Mouse (Mus musculus) lung, postnatal 4 days (tissue): ENCODE data around the gene Ube2o.

ENCODE experiments used
- DNase-seq, 2 experiments: peaks; one replicate each; pipeline ENCODE4 v3.0.0; 2021

Gene Ube2o

GRCm38 (mm10) chr11:116580711-116581375, 404 bp downstream of the Ube2o start:
- DNase-seq = peak; percentile 55 to 63

- DNase-seq = no peak
These were observed 1.1 kb downstream of the Ube2o start for GRCm38 (mm10) chr11:116580031-116580652.

GRCm38 (mm10) chr11:116579280-116579679, 2.0 kb downstream of the Ube2o start:
- DNase-seq = no peak

DNA sequence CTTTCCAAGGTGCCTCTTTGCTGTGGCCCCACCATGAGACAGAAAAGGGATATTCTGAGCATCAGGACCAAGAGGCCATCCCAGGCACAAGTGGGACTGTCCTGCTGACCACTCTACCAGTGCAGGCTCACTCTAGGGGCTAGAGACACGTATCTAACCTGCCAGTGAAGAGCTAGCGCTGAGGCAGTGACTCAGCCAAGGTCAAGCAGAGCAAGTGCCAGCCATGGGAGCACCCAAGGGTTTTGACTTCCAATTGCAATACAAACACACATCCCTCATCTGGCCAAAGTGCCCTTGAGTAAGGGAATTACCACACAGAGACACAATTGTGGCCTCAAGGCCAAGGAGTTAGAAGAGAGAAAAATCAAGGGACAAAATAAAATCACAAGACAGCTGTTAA, 5.9 kb downstream of the Ube2o start:
- DNase-seq = no peak

- no peak for DNase-seq
These were observed 6.3 kb downstream of the Ube2o start for GRCm38 (mm10) chr11:116574982-116575381.

- DNase-seq = no peak
These were observed 6.8 kb downstream of the Ube2o start for GRCm38 (mm10) chr11:116574486-116574885.

DNA sequence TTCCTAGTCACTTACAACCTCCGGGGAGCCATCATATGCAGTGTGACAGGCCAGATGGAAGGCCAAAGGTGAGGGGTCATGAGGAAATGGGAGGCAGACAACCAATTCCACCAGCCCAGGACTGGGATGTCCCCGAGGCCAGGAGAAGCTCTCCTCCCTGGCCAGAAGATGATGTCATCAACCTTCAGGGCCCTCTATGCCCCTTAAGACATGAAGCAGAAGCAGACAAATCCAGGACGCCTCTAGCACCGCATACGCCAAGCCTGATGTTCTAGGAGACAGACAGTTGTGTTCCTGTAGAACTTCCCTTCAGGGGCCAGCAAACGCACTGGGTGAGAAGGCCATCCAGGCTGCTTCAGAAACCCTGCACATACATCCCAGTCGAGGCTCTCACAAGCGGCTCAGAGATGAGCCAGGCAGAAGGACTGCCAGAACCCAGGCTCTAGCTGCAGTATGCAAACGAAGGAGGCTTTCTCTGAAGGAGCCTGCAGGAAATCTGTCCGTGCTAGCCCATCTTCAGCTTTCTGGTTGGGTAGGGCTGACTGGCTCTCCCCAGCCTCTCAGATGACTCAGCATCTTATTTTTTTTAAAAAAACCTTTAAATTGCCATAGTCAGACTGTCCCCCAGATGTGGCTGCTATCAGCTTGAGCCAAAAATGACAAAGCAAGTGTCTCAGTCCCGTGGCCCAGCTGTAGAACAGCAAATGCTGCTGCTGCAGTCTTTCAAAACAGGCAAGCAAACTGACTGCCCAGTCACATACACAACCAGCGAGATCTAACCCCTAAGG, 8.3 kb downstream of the Ube2o start:
- DNase-seq = peak in 1 of 2 experiments; percentile 38

- DNase-seq = no peak
These were observed 9.2 kb downstream of the Ube2o start for GRCm38 (mm10) chr11:116571767-116572679.

GRCm38 (mm10) chr11:116570821-116571220, 10.4 kb downstream of the Ube2o start:
- DNase-seq = no peak

GRCm38 (mm10) chr11:116567531-116567930, 13.7 kb downstream of the Ube2o start:
- DNase-seq = no peak

GRCm38 (mm10) chr11:116565283-116566041, 15.8 kb downstream of the Ube2o start:
- no peak for DNase-seq

GRCm38 (mm10) chr11:116556308-116556707, 24.9 kb downstream of the Ube2o start:
- no peak for DNase-seq

- no peak for DNase-seq
These were observed 25.7 kb downstream of the Ube2o start for GRCm38 (mm10) chr11:116555572-116555971.

DNA sequence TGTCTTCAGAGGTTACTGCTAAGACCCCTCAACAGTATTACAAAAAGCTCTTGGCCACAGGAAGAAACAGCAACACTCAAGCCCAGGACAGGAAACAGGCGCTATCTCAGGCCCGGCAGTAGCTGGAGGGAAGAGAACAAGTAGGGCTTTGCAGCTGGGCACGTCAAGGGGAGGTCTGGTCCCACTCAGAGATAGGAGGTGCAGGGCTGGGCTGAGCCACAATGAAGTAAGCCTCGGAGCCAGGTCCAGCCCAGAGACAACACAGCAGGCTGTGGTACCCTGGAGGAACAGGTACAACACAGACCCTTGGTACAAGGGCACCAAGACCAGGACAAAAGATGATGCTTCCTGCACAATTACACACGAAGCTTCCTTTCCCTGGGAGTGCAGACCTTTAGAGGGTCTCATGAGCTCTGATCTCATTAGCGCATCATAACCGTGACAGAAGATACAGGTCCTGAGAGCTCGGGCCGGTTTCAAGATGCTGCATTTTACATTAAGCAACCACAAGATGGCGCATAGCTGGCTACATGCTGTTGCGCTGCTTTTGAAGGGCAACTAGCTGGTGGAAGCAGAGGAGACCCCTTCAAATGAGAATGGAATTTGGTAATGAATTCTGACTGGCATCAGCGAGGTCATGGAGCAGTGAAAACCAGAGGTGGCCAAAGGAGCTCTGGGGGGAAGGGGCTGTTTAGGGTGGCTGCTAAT, 26.9 kb downstream of the Ube2o start:
- DNase-seq = peak in 1 of 2 experiments; percentile 59

DNA sequence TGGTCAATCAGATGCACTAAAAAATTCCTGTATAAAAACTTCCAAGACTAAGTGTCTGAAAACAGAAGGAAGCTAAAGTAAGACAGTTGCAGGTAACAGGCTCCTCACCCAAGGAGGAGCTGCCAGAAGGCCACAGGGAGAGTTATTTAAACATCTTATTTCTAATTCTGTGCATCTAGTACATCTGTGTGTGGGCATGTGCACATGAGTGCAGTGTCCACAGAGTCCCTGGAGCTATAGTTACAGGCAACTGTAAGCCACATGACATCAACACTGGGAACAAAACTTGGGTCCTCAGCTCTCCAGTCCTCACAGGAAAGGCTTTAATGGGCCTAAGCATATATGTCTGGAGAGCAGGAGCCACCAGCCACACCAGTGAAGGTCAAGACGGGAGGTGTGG, 29.1 kb downstream of the Ube2o start:
- no peak for DNase-seq

GRCm38 (mm10) chr11:116550748-116551147, 30.5 kb downstream of the Ube2o start:
- DNase-seq = peak; percentile 32 to 63

- no peak for DNase-seq
These were observed 31.8 kb downstream of the Ube2o start for GRCm38 (mm10) chr11:116549273-116550038.

GRCm38 (mm10) chr11:116548780-116549179, 32.5 kb downstream of the Ube2o start:
- DNase-seq = no peak

GRCm38 (mm10) chr11:116547296-116548060, 33.8 kb downstream of the Ube2o start:
- DNase-seq = no peak

DNA sequence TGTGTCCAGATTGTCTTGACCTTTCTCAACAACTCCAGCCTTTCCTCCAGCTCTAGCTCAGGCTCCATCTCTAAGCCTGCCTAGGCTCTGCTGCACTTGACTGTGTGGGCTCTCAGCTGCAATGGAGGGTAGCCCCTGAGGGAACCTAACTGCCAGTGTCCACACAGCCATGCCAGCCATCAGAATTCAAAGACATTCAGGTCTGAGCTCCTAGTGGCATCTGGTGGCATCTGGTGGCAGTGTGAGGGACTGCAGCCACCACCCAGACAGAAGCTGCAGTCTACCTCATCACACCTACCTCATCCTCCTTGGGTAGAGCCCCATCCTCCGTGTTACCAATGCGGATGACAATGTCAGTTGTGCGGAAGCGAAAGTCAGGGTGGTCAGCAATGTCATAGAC, 38.1 kb downstream of the Ube2o start:
- DNase-seq = peak in 1 of 2 experiments; percentile 66
